Mouse (Mus musculus) c-Kit-positive CD71-positive TER-119-negative erythroid progenitor cells, embryonic 14.5 days (primary cell): ENCODE results near the gene Reps2.
A peak's percentile ranks its signal among the peaks of the same experiment; 100 is the strongest.

Experiments
- DNase-seq: peaks from one replicate; pipeline ENCODE4 v3.0.0-alpha.2; 2013; ENCODE audit warnings: low read depth

The Reps2 gene

GRCm38 (mm10) chrX:162589173-162589805, 54.2 kb downstream of the Reps2 start:
- no peak for DNase-seq

- no peak for DNase-seq
Observed at GRCm38 (mm10) chrX:162584349-162584748, 59.1 kb downstream of the Reps2 start.

GRCm38 (mm10) chrX:162580521-162580920, 62.9 kb downstream of the Reps2 start:
- DNase-seq = no peak

- DNase-seq = no peak
Observed at GRCm38 (mm10) chrX:162568439-162568838, 75.0 kb downstream of the Reps2 start.

- no peak for DNase-seq
Observed at GRCm38 (mm10) chrX:162565501-162565900, 77.9 kb downstream of the Reps2 start.

- no peak for DNase-seq
Observed at GRCm38 (mm10) chrX:162556459-162556841, 87.0 kb downstream of the Reps2 start.

GRCm38 (mm10) chrX:162555729-162556458, 87.6 kb downstream of the Reps2 start:
- no peak for DNase-seq

- DNase-seq = no peak
Observed at GRCm38 (mm10) chrX:162554513-162554912, 88.9 kb downstream of the Reps2 start.

GRCm38 (mm10) chrX:162552383-162552782, 91.1 kb downstream of the Reps2 start:
- DNase-seq = no peak

- DNase-seq = no peak
Observed at GRCm38 (mm10) chrX:162545037-162545436, 98.4 kb downstream of the Reps2 start.

GRCm38 (mm10) chrX:162542576-162543227, 100.7 kb downstream of the Reps2 start:
- DNase-seq = no peak

- no peak for DNase-seq
Observed at GRCm38 (mm10) chrX:162541961-162542360, 101.5 kb downstream of the Reps2 start.

GRCm38 (mm10) chrX:162531016-162531415, 112.4 kb downstream of the Reps2 start:
- DNase-seq = no peak

- peak; percentile 30 for DNase-seq
Observed at GRCm38 (mm10) chrX:162527240-162527639, 116.2 kb downstream of the Reps2 start.

- DNase-seq = no peak
Observed at GRCm38 (mm10) chrX:162521831-162522514, 121.5 kb downstream of the Reps2 start.

GRCm38 (mm10) chrX:162521197-162521596, 122.3 kb downstream of the Reps2 start:
- no peak for DNase-seq

GRCm38 (mm10) chrX:162520374-162520773, 123.1 kb downstream of the Reps2 start:
- DNase-seq = no peak

GRCm38 (mm10) chrX:162510426-162510980, 132.9 kb downstream of the Reps2 start:
- no peak for DNase-seq

- no peak for DNase-seq
Observed at GRCm38 (mm10) chrX:162505186-162505585, 138.3 kb downstream of the Reps2 start.

- no peak for DNase-seq
Observed at GRCm38 (mm10) chrX:162503436-162503835, 140.0 kb downstream of the Reps2 start.

GRCm38 (mm10) chrX:162500962-162501361, 142.5 kb downstream of the Reps2 start:
- no peak for DNase-seq

GRCm38 (mm10) chrX:162496485-162496884, 147.0 kb downstream of the Reps2 start:
- no peak for DNase-seq
